Mouse (Mus musculus) frontal cortex, adult (tissue): Measurements from ENCODE around the gene Slc26a10.
"Not testable (repeated sequence)": the region's sequence is repeated elsewhere in the genome, so short reads cannot be mapped to it uniquely, and the experiment has no call there.

Source experiments
- ATAC-seq: cut with Nextera tagmentation; 2 replicates; pipeline ENCODE4 v1.9.2; 2017; ENCODE audit warnings: mild to moderate bottlenecking, moderate library complexity, mixed read lengths; ENCODE audit not compliant: low TSS enrichment

Gene Slc26a10

GRCm38 (mm10) chr10:127162771-127163261 lies 17.6 kb downstream of the Slc26a10 start:
- peak; percentile 79 for ATAC-seq

GRCm38 (mm10) chr10:127160728-127161127 lies 19.7 kb downstream of the Slc26a10 start:
- no peak for ATAC-seq

- ATAC-seq, result peak; percentile 29; the same call in 1 of the 2 replicates
These were observed 20.4 kb downstream of the Slc26a10 start for GRCm38 (mm10) chr10:127160081-127160480.

GRCm38 (mm10) chr10:127158471-127158870 lies 22.0 kb downstream of the Slc26a10 start:
- no peak for ATAC-seq

GRCm38 (mm10) chr10:127156511-127156910 lies 23.9 kb downstream of the Slc26a10 start:
- ATAC-seq, result no peak

GRCm38 (mm10) chr10:127156089-127156488 lies 24.4 kb downstream of the Slc26a10 start:
- ATAC-seq, result no peak

- no peak for ATAC-seq
These were observed 25.8 kb downstream of the Slc26a10 start for GRCm38 (mm10) chr10:127154652-127155051.

- no peak for ATAC-seq
These were observed 26.2 kb downstream of the Slc26a10 start for GRCm38 (mm10) chr10:127154241-127154640.

- ATAC-seq, result no peak
These were observed 27.1 kb downstream of the Slc26a10 start for GRCm38 (mm10) chr10:127153323-127153722.

GRCm38 (mm10) chr10:127152556-127152955 lies 27.9 kb downstream of the Slc26a10 start:
- ATAC-seq, result not testable (repeated sequence)

GRCm38 (mm10) chr10:127151233-127151632 lies 29.2 kb downstream of the Slc26a10 start:
- not testable (repeated sequence) for ATAC-seq

- no peak for ATAC-seq
These were observed 30.0 kb downstream of the Slc26a10 start for GRCm38 (mm10) chr10:127150471-127150872.

GRCm38 (mm10) chr10:127147135-127147534 lies 33.3 kb downstream of the Slc26a10 start:
- no peak for ATAC-seq

GRCm38 (mm10) chr10:127145303-127145702 lies 35.1 kb downstream of the Slc26a10 start:
- no peak for ATAC-seq

- ATAC-seq, result no peak
These were observed 35.9 kb downstream of the Slc26a10 start for GRCm38 (mm10) chr10:127144536-127144935.

- no peak for ATAC-seq
These were observed 37.2 kb downstream of the Slc26a10 start for GRCm38 (mm10) chr10:127143228-127143627.

- no peak for ATAC-seq
These were observed 38.9 kb downstream of the Slc26a10 start for GRCm38 (mm10) chr10:127141500-127141899.

- no peak for ATAC-seq
These were observed 39.5 kb downstream of the Slc26a10 start for GRCm38 (mm10) chr10:127140971-127141370.

GRCm38 (mm10) chr10:127138328-127139141 lies 41.9 kb downstream of the Slc26a10 start:
- no peak for ATAC-seq

GRCm38 (mm10) chr10:127137896-127138295 lies 42.5 kb downstream of the Slc26a10 start:
- no peak for ATAC-seq

- ATAC-seq, result no peak
These were observed 43.9 kb downstream of the Slc26a10 start for GRCm38 (mm10) chr10:127136510-127136909.

GRCm38 (mm10) chr10:127135118-127135836 lies 45.2 kb downstream of the Slc26a10 start:
- no peak for ATAC-seq
